Mouse (Mus musculus) embryonic fibroblast, embryonic 13.5 days (primary cell): ENCODE measurements around the gene Ugt1a8. TPM values are rescaled to one million over a fixed set of nuclear protein-coding genes. Genes with fewer than 3 reads are reported as not detected.
"Not testable (repeated sequence)": the region's sequence is repeated elsewhere in the genome, so short reads cannot be mapped to it uniquely, and the experiment has no call there.

Experiments
- H3K27ac ChIP-seq: 2 replicates; pipeline ENCODE4 v1.5.1; 2012; ENCODE audit warnings: low read length, control low read depth, inconsistent platforms; ENCODE audit not compliant: insufficient read depth
- H3K4me1 ChIP-seq: 2 replicates; pipeline ENCODE4 v1.6.1; 2011; ENCODE audit warnings: low read length; ENCODE audit not compliant: control insufficient read depth, insufficient read depth
- H3K4me3 ChIP-seq: 2 replicates; pipeline ENCODE4 v1.5.1; 2011; ENCODE audit warnings: mild to moderate bottlenecking, control low read depth, low read length; ENCODE audit not compliant: insufficient read depth
- CTCF ChIP-seq: IDR thresholded peaks from 2 replicates; pipeline ENCODE4 v1.5.1; 2011; ENCODE audit warnings: mild to moderate bottlenecking, control low read depth, low read length, moderate library complexity, borderline replicate concordance; ENCODE audit not compliant: insufficient read depth
- POLR2A ChIP-seq: IDR thresholded peaks from 2 replicates; pipeline ENCODE4 v1.6.1; 2011; ENCODE audit warnings: low read depth, mild to moderate bottlenecking, control low read depth, low read length, moderate library complexity
- polyA plus RNA-seq: library from polyadenylated mRNA; stranded (reverse); fragments of >200 nt; gene quantifications from 2 replicates; pipeline ENCODE4 v1.2.4, GENCODE M21; 2011; ENCODE audit warnings: low read depth; ENCODE audit not compliant: missing spikeins, insufficient read length

Gene Ugt1a8
- polyA plus RNA-seq, 1 experiment: not detected

- no peak overlapping the region for H3K4me3 ChIP-seq
- no peak overlapping the region for H3K27ac ChIP-seq
- TF ChIP-seq POLR2A: no peak
- no peak for TF ChIP-seq CTCF
- no peaks in the 10 kb centered on the region for H3K4me1 ChIP-seq
Observed at GRCm38 (mm10) chr1:88223591-88223990, 136.0 kb downstream of the Ugt1a8 start.

GRCm38 (mm10) chr1:88224029-88224776, 136.6 kb downstream of the Ugt1a8 start:
- Histone ChIP-seq H3K4me1 (no peaks in the 10 kb centered on the region), H3K4me3 (no peak overlapping the region), H3K27ac (no peak overlapping the region)
- TF ChIP-seq CTCF (no peak), POLR2A (no peak)

GRCm38 (mm10) chr1:88225301-88225700, 137.7 kb downstream of the Ugt1a8 start:
- H3K4me1 ChIP-seq, H3K4me3 ChIP-seq, H3K27ac ChIP-seq: not testable (repeated sequence)

GRCm38 (mm10) chr1:88225741-88226140, 138.1 kb downstream of the Ugt1a8 start:
- Histone ChIP-seq H3K4me1 (no peaks in the 10 kb centered on the region), H3K4me3 (no peak overlapping the region), H3K27ac (no peak overlapping the region)
- TF ChIP-seq CTCF (no peak), POLR2A (no peak)

- H3K4me3 ChIP-seq: no peak within 1 kb of the TSS
- no peak within 1 kb of the TSS for H3K27ac ChIP-seq
- TF ChIP-seq CTCF (no peak), POLR2A (no peak)
- no peaks in the 10 kb centered on the region for H3K4me1 ChIP-seq
Observed at GRCm38 (mm10) chr1:88226670-88227379, 139.2 kb downstream of the Ugt1a8 start, which contains the start of gene Mroh2a. TSS of gene Mroh2a (plus strand) at chr1:88226986.

GRCm38 (mm10) chr1:88227482-88227881, 139.9 kb downstream of the Ugt1a8 start:
- H3K27ac ChIP-seq: no peak overlapping the region
- no peak overlapping the region for H3K4me3 ChIP-seq
- TF ChIP-seq CTCF (no peak), POLR2A (no peak)
- H3K4me1 ChIP-seq: no peaks in the 10 kb centered on the region

GRCm38 (mm10) chr1:88228121-88228520, 140.5 kb downstream of the Ugt1a8 start:
- Histone ChIP-seq H3K27ac (no peak overlapping the region), H3K4me1 (no peaks in the 10 kb centered on the region), H3K4me3 (no peak overlapping the region)
- TF ChIP-seq POLR2A (no peak), CTCF (no peak)

- no peaks in the 10 kb centered on the region for H3K4me1 ChIP-seq
- no peak overlapping the region for H3K27ac ChIP-seq
- TF ChIP-seq CTCF: no peak
- TF ChIP-seq POLR2A: no peak
- no peak overlapping the region for H3K4me3 ChIP-seq
Observed at GRCm38 (mm10) chr1:88229566-88229965, 142.0 kb downstream of the Ugt1a8 start.

- Histone ChIP-seq H3K4me1 (no peaks in the 10 kb centered on the region), H3K4me3 (no peak overlapping the region), H3K27ac (no peak overlapping the region)
- TF ChIP-seq CTCF: no peak
- TF ChIP-seq POLR2A: no peak
Observed at GRCm38 (mm10) chr1:88229986-88230385, 142.4 kb downstream of the Ugt1a8 start.

- Histone ChIP-seq H3K4me1 (no peaks in the 10 kb centered on the region), H3K4me3 (no peak overlapping the region), H3K27ac (no peak overlapping the region)
- no peak for TF ChIP-seq CTCF
- no peak for TF ChIP-seq POLR2A
Observed at GRCm38 (mm10) chr1:88230421-88230820, 142.8 kb downstream of the Ugt1a8 start.
